Mouse (Mus musculus) ES-E14 (cell line): ENCODE results near the gene Nxph4.

Experiments used
- CHD2 ChIP-seq: IDR thresholded peaks from 2 replicates; pipeline ENCODE4 v1.6.1; 2014; ENCODE audit warnings: mild to moderate bottlenecking, low read depth, low read length, inconsistent platforms
- HCFC1 ChIP-seq: IDR thresholded peaks from 2 replicates; pipeline ENCODE4 v1.6.1; 2012; ENCODE audit warnings: low read length, inconsistent platforms, borderline replicate concordance; ENCODE audit not compliant: insufficient read depth
- MAFK ChIP-seq: IDR thresholded peaks from 2 replicates; pipeline ENCODE4 v1.6.1; 2014; ENCODE audit warnings: mild to moderate bottlenecking, low read depth, low read length, inconsistent platforms; ENCODE audit not compliant: insufficient read depth
- ZC3H11A ChIP-seq: IDR thresholded peaks from 2 replicates; pipeline ENCODE4 v1.6.1; 2012; ENCODE audit warnings: low read depth, mild to moderate bottlenecking, inconsistent platforms, low read length, borderline replicate concordance
- ZNF384 ChIP-seq: IDR thresholded peaks from 2 replicates; pipeline ENCODE4 v1.6.1; 2012; ENCODE audit warnings: low read depth, low read length, inconsistent platforms

GRCm38 (mm10) chr10:127572281-127572680 lies 37.9 kb upstream of the Nxph4 start:
- TF ChIP-seq MAFK (no peak), ZNF384 (no peak), ZC3H11A (no peak), HCFC1 (no peak), CHD2 (no peak)
